Comparison of ENCODE assay signal across 16 mouse cellular contexts in the genomic region with DNA sequence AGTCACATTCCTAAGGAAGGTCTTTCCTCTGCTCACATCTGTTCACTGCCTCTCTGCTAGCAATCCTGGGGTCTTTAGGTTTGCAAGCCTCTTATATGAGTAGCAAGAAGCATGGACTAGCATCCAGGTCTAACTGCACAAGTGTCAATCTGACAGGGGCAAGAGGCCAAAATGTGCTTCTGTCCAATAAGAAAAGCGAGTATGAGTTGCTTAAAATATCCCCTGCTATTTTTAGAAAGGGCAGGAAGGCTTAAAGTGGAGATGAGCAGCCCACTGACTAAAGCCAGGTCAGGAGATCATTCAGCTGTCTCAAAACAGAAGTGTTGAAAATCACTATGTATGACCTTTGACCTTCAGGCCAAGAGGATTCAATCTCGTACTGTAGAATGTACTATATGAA.
DNase-seq lines count a peak whose midpoint lies in the region; ATAC-seq lines count a peak whose summit lies in the region.
"Had no signal": no experiment of that assay in that cellular context is flagged by ENCODE, and none has a peak within 500 bp of the region (broad histone marks: within the 10 kb centered on the region; RNA-seq: fewer than 3 reads in every experiment).

No protein-coding gene starts in this region.

- H3K4me3 ChIP-seq in embryonic facial prominence, embryonic 14.5 days (ENCODE audit: low read depth, low read length), result no peak overlapping the region
- H3K4me3 ChIP-seq in embryonic facial prominence, embryonic 10.5 days, result no peak overlapping the region
- no peak overlapping the region for H3K4me3 ChIP-seq in heart, embryonic 11.5 days (ENCODE audit: low read depth, low read length)
- no peak overlapping the region for H3K4me3 ChIP-seq in liver, embryonic 11.5 days (ENCODE audit: low read depth, low read length)
- H3K4me3 ChIP-seq: embryonic facial prominence, embryonic 13.5 days; hindbrain, embryonic 10.5 days; liver, embryonic 12.5 days; stomach, embryonic 15.5 days had no signal

- 44% methylated on average over 2 of the region's 2 CpGs for WGBS in embryonic facial prominence, embryonic 14.5 days
- 31% methylated on average over 2 of the region's 2 CpGs for WGBS in embryonic facial prominence, embryonic 10.5 days
- 34% methylated on average over 2 of the region's 2 CpGs for WGBS in heart, embryonic 11.5 days (ENCODE audit: insufficient replicate concordance)
- 53% methylated on average over 2 of the region's 2 CpGs for WGBS in liver, embryonic 11.5 days

- no peaks in the 10 kb centered on the region for H3K4me1 ChIP-seq in embryonic facial prominence, embryonic 14.5 days (ENCODE audit: control insufficient read depth, insufficient read depth, low read length)
- H3K4me1 ChIP-seq in embryonic facial prominence, embryonic 10.5 days, result peaks cover 19% of the 10 kb centered on the region
- peaks cover 14% of the 10 kb centered on the region; the same call in 1 of the 2 replicates for H3K4me1 ChIP-seq in heart, embryonic 11.5 days (ENCODE audit: control insufficient read depth, insufficient read depth, low read length)
- no peaks in the 10 kb centered on the region; the same call in 1 of the 2 replicates for H3K4me1 ChIP-seq in liver, embryonic 11.5 days (replicated peaks; ENCODE audit: control insufficient read depth, insufficient read depth, low read length)
- H3K4me1 ChIP-seq: embryonic facial prominence, embryonic 13.5 days; hindbrain, embryonic 10.5 days; liver, embryonic 12.5 days; stomach, embryonic 15.5 days had no signal

- no peak for ATAC-seq in embryonic facial prominence, embryonic 14.5 days (ENCODE audit: low read depth)
- no peak for ATAC-seq in heart, embryonic 11.5 days (replicated peaks; ENCODE audit: insufficient number of reproducible peaks, low FRiP score, low TSS enrichment)
- ATAC-seq in liver, embryonic 11.5 days (replicated peaks; ENCODE audit: low FRiP score), result no peak
- ATAC-seq: liver, embryonic 12.5 days had no signal

- no peaks in the 10 kb centered on the region for H3K9me3 ChIP-seq in embryonic facial prominence, embryonic 14.5 days (ENCODE audit: control insufficient read depth, low read length)
- no peaks in the 10 kb centered on the region for H3K9me3 ChIP-seq in embryonic facial prominence, embryonic 10.5 days
- H3K9me3 ChIP-seq in heart, embryonic 11.5 days (replicated peaks; ENCODE audit: control insufficient read depth, low read length), result no peaks in the 10 kb centered on the region
- no peaks in the 10 kb centered on the region for H3K9me3 ChIP-seq in liver, embryonic 11.5 days (ENCODE audit: control insufficient read depth, low read length)
- H3K9me3 ChIP-seq: embryonic facial prominence, embryonic 13.5 days; hindbrain, embryonic 10.5 days; liver, embryonic 12.5 days; stomach, embryonic 15.5 days had no signal

- no peaks in the 10 kb centered on the region for H3K27me3 ChIP-seq in embryonic facial prominence, embryonic 14.5 days (replicated peaks; ENCODE audit: control insufficient read depth, insufficient read depth, low read length)
- no peaks in the 10 kb centered on the region for H3K27me3 ChIP-seq in embryonic facial prominence, embryonic 10.5 days (replicated peaks; ENCODE audit: low read depth, poor library complexity, severe bottlenecking)
- no peaks in the 10 kb centered on the region for H3K27me3 ChIP-seq in heart, embryonic 11.5 days (ENCODE audit: control insufficient read depth, insufficient read depth, low read length)
- no peaks in the 10 kb centered on the region for H3K27me3 ChIP-seq in liver, embryonic 11.5 days (replicated peaks; ENCODE audit: control insufficient read depth, insufficient read depth, low read length)
- H3K27me3 ChIP-seq: embryonic facial prominence, embryonic 13.5 days; liver, embryonic 12.5 days; stomach, embryonic 15.5 days had no signal

- H3K4me2 ChIP-seq in embryonic facial prominence, embryonic 14.5 days (ENCODE audit: low read depth, low read length), result no peak overlapping the region
- H3K4me2 ChIP-seq in heart, embryonic 11.5 days, result peak overlapping the region; percentile 55
- H3K4me2 ChIP-seq in liver, embryonic 11.5 days, result no peak overlapping the region
- H3K4me2 ChIP-seq: embryonic facial prominence, embryonic 13.5 days; liver, embryonic 12.5 days; stomach, embryonic 15.5 days had no signal

- intact Hi-C loops in heart, postnatal 36 days (cut with DNase I), result loop anchor here (5.0 kb wide), 1 partner anchor 122 kb away; no protein-coding TSS in a partner anchor

- peak; percentile 29 for DNase-seq in embryonic facial prominence, embryonic 14.5 days (ENCODE audit: low spot score)
- DNase-seq in embryonic facial prominence, embryonic 10.5 days (ENCODE audit: low spot score), result no peak
- peak; percentile 8 to 53 for DNase-seq in gastrocnemius, adult 8-10 months (ENCODE audit: low spot score in 2 of 2)
- peak; percentile 3 to 13 for DNase-seq in heart, postnatal 36 days
- DNase-seq in layer of hippocampus, adult 8-10 months (ENCODE audit: low spot score in 2 of 2), result no peak
- no peak for DNase-seq in cerebellum, adult 18-20 months
- no peak for DNase-seq in liver, embryonic 11.5 days (ENCODE audit: low spot score)
- DNase-seq: adrenal gland, postnatal 36 days; cerebellum, postnatal 10 days; left cerebral cortex, postnatal 4 days; spleen, adult 18-20 months had no signal

- no peak overlapping the region for H3K9ac ChIP-seq in embryonic facial prominence, embryonic 14.5 days (ENCODE audit: low read depth, low read length)
- peak overlapping the region; percentile 16; the same call in 1 of the 2 replicates for H3K9ac ChIP-seq in heart, embryonic 11.5 days (ENCODE audit: low read depth, low read length)
- no peak overlapping the region for H3K9ac ChIP-seq in liver, embryonic 11.5 days (ENCODE audit: low read depth, low read length)
- H3K9ac ChIP-seq: embryonic facial prominence, embryonic 13.5 days; liver, embryonic 12.5 days; stomach, embryonic 15.5 days had no signal

- H3K27ac ChIP-seq in embryonic facial prominence, embryonic 14.5 days (replicated peaks; ENCODE audit: low read depth, low read length), result no peak overlapping the region
- no peak overlapping the region for H3K27ac ChIP-seq in embryonic facial prominence, embryonic 10.5 days (replicated peaks)
- H3K27ac ChIP-seq in heart, embryonic 11.5 days (ENCODE audit: low read depth, low read length), result peak overlapping the region; percentile 54
- no peak overlapping the region for H3K27ac ChIP-seq in liver, embryonic 11.5 days (ENCODE audit: low read depth, low read length)
- H3K27ac ChIP-seq: embryonic facial prominence, embryonic 13.5 days; hindbrain, embryonic 10.5 days; liver, embryonic 12.5 days; stomach, embryonic 15.5 days had no signal

- H3K36me3 ChIP-seq in embryonic facial prominence, embryonic 14.5 days (ENCODE audit: control insufficient read depth, insufficient read depth, low read length), result no peaks in the 10 kb centered on the region
- no peaks in the 10 kb centered on the region for H3K36me3 ChIP-seq in embryonic facial prominence, embryonic 10.5 days (replicated peaks)
- no peaks in the 10 kb centered on the region for H3K36me3 ChIP-seq in heart, embryonic 11.5 days (ENCODE audit: control insufficient read depth, insufficient read depth, low read length)
- H3K36me3 ChIP-seq in liver, embryonic 11.5 days (ENCODE audit: control insufficient read depth, insufficient read depth, low read length), result no peaks in the 10 kb centered on the region
- H3K36me3 ChIP-seq: embryonic facial prominence, embryonic 13.5 days; hindbrain, embryonic 10.5 days; liver, embryonic 12.5 days; stomach, embryonic 15.5 days had no signal

Comparison
In these comparisons a context has a peak if more than half of its experiments do, and no peak if none do; other contexts are left out.
1. DNase-seq: peak in embryonic facial prominence, embryonic 14.5 days (single experiment), gastrocnemius, adult 8-10 months (2 of 2) and heart, postnatal 36 days (2 of 2); none in embryonic facial prominence, embryonic 10.5 days (single experiment), layer of hippocampus, adult 8-10 months (0 of 2), cerebellum, adult 18-20 months (0 of 2) and liver, embryonic 11.5 days (single experiment).